Mouse (Mus musculus): Measurements from ENCODE around the gene Phb.

Phb gene

DNA sequence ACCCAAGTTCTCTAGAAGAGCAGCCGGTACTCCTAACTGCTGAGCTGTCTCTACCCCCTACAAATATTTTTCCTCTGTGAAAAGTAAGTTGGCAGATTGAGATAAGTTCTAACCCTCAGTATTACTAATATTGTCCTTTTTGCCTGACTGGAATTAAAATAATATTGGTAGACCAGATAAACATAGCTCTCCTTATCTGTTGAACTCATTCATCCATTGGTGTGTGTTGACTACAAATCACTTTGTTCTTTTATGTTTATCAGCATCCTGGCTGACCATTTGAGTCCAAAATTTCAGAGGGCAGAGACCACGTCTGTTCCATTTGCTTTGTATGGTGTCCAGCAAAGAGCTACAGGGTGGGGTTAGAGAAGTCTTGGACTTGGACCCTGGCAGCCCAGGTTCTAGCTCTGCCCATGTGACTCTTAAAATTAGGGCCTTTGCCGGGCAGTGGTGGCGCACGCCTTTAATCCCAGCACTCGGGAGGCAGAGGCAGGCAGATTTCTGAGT lies 42.8 kb downstream of the Phb start:
- intact Hi-C loops (cut with DNase I): no loop called here

DNA sequence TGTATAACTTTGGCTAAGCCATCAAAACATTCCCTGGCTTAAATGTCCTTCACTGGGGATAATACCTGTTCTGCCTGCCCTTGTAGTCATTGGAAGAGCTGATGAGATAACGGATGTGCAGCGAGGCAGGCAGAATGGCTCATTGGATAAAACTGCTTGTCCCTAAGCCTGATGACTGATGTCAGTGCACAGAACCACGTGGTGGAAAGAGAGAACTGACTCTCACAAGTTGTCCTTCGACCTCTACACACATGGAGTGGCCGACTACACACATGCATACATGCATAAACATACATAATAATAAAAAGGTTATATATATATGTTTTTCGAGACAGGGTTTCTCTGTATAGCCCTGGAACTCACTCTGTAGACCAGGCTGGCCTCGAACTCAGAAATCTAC lies 43.7 kb downstream of the Phb start:
- intact Hi-C loops (cut with DNase I): no loop called here

DNA sequence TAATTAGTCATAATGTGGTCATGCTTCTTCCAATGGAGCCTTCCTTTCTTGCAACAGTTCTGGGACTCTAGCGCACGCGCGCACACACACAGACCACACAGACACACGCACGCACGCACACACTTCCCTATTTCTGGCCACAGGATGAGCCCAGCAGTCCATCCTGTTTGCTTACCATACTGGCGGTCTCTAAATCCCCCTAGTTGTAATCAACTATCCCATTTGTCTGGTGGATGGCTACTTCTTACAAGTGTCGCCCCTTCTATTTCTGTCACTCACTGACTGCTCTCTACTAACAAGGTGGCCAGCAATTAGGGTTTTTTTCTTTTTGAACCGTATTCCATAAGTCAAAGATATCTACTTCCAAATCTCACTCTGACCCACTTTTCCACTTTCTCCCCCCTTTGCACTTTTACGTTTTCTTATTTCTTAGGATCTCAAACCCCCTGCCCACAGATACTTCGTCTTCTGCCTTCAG lies 45.4 kb downstream of the Phb start:
- intact Hi-C loops (cut with DNase I): no loop called here

DNA sequence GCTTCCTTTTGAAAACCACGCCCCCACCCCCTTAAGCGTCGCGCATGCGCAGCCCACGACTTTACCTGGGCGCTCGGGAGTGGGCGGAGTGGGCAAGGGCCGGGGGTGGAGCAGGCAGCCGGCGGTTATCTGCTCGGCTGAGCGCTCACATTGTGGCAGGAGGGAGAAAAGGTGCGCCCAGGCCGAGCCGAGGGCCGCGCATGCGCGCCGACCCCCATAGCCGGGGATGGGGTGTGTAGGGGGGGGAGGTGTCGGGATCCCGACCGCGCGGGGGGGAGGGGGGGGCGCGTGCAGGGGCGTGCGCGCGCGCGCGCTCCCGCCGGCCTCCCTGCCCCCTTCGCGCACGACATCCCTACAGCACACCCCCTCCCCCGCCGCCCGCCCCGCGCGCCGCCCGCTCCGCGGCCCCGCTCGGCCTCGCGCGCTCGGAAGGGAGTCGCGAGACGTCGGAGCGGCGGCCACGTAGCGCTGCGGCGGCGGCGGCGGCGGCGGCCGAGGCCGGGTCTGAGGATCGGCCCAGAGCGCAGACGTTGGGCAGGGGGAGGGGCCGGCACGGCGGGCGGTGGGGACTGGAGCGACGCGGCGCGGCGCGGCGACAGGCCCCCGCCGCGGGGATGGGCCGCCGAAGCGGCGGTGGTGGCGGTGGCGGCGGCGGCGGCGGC lies 45.9 kb downstream of the Phb start, which contains the start of gene Zfp652:
Zfp652 (plus strand) TSS at position 111 of the 662 bp plus-strand sequence.
- intact Hi-C loops (cut with DNase I): no loop called here

- intact Hi-C loops (cut with DNase I): no loop called here
Measured at GRCm38 (mm10) chr11:95713225-95713810, 46.6 kb downstream of the Phb start.

DNA sequence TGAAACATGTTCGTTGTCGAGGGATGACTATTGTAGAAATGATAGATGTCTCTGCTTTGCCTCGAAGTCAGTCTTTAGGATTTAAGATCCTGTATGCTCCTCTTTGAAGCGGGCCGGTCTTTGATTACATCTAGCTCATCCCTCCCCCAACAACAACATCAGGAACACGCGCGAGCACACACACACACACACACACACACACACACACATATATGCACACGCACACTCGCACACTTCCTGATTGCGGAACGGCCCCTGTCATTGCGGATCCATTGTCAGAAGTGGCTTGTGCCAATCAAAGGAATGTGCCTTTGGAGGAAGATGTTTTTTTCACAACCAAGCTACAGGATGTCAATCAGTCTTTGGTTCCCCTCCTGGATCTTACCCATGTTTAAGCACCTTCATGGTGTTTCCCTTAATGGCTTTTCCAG lies 47.1 kb downstream of the Phb start:
- intact Hi-C loops (cut with DNase I): no loop called here

GRCm38 (mm10) chr11:95714411-95714810 lies 47.7 kb downstream of the Phb start:
- intact Hi-C loops (cut with DNase I): no loop called here

- intact Hi-C loops (cut with DNase I): no loop called here
Measured at GRCm38 (mm10) chr11:95716136-95716535, 49.4 kb downstream of the Phb start.

GRCm38 (mm10) chr11:95719356-95719755 lies 52.6 kb downstream of the Phb start:
- intact Hi-C loops (cut with DNase I): no loop called here

DNA sequence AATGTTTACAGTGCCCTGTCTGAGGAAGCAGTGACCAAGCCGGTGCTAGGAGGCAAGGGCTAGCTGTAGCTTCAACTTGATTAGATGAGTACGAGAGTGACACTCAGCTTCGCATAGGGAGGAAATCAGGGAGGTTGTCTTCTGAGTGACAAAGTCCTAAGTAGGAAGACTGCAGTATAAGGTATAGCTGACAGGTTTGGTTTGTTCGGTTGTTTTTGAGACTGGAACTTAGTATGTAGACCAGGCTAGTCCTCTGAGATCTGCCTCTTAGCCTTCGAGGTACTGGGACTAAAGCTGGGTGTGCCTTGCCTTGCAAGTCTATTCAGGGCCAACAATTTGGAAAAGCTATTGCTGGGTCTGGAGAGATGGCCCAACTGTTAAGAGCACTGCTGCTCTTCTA lies 56.5 kb downstream of the Phb start, which contains the start of gene B130006D01Rik:
B130006D01Rik (plus strand) TSS at position 301 of the 400 bp plus-strand sequence.
- intact Hi-C loops (cut with DNase I): no loop called here

DNA sequence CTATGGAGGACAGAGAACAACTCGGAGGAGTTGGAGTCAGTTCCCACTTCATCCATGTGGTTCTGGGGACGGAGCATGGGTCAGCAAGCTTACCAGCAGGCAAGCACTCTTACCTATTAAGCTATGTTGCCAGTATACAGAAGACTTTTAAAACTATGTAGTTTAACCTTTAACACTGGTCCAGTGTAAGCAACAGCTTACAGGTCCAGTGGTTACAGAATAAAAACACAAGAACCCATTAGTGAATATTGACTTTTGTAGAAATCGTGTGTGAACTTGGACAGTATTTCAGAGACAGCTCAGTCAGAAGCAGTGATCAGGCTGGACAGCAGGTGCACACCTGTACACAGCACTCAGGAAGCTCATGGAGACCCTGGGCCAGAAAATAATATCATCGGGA lies 57.7 kb downstream of the Phb start:
- intact Hi-C loops (cut with DNase I): no loop called here

DNA sequence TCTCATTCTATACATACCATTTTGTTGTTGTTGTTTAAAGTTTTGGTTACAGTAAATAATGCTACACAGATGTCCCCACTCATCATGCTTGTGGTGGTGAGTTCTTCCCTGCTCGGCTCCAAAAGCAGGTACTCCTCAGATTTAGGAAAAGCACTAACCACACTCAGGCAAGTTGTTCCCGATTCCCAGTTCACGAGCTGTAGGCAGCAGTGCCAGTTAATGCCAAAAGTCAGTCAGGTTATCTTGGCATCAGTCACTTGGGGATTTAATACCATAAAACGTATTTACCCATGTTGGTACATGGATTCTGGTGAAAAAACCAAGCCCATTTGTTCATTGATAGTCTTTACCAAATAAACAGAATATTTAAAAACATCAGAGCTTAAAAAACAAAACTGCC lies 59.4 kb downstream of the Phb start:
- intact Hi-C loops (cut with DNase I): no loop called here

- intact Hi-C loops (cut with DNase I): no loop called here
Measured at GRCm38 (mm10) chr11:95727947-95728346, 61.2 kb downstream of the Phb start.

DNA sequence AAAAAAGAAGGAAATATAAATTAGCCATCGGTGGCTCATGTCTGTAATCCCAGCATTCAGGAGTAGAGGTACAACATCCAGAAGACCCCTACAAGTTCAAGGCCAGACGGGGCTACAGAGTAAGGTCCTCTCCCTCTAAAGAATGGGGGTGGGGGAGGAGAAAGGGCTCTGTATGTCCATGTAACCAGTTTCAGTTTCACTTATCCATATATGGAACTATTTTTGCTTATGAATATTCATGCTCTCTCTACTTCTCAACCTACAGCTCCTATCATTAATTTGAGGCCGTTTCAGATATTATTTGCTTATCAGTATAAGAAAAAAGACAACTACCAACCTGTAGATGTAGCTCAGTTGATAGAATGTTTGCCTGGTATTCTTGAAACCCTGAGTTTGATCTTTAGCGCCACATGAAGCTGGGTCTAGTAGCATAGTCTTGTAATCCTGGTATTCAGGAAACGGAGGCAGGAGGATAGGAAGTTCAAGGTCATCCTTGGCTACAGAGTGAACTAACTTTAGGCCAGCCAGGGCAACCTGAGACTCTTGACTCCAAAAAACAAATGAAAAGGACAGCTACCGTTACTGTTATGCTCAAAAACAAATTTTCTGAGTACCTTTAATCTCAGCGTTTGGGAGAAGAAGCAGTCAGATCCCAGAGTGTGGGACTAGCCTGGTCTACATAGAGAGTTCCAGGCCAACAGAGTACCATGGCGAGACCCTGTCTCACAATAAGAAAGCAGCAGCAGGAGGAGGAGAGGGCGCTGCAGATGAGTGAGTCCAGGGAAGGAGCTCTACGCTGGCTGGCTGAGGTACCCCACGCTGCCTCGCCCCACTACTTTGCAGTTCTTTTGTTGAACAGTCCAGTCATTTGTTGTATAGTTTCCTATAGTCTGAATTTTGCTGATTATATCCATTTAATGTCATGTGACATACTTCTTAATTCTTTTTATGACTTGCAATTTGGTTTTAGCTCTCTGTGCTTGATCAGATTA lies 62.5 kb downstream of the Phb start:
- intact Hi-C loops (cut with DNase I): no loop called here

All from adrenal gland (tissue).